Mouse (Mus musculus) central nervous system, embryonic 14 days (tissue): ENCODE data around the gene Gm26727. TPM values are rescaled to one million over a fixed set of nuclear protein-coding genes. Genes with fewer than 3 reads are reported as not detected.

ENCODE experiments used
- polyA plus RNA-seq: library from polyadenylated mRNA; depleted of rRNA; stranded (reverse); fragments of >200 nt; gene quantifications from 2 replicates; pipeline ENCODE4 v1.2.3, GENCODE M21; 2012; rRNA removed

The Gm26727 gene
- polyA plus RNA-seq = not detected in 2 replicates

DNA sequence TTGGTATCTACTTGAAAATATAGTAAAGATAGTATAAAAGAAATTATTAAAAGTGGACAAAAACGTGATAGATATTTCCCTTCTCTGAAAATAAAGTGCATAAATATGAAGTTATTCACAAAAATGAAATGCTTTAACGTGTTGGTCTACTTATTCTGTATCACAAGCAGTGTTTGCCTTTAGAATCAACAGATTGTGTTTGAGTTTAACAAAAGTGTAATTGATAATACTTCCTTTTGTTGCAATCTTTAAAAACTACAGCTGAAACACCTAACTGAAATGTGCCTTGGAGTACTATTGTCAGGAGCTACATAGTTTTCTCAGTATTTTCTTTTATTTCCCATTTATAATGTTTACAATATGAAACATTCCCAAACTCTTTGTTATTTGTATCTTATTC is at the start of gene Gm26727:
TSS of gene Gm26727 (minus strand) at position 101 of the 400 bp plus-strand sequence.

DNA sequence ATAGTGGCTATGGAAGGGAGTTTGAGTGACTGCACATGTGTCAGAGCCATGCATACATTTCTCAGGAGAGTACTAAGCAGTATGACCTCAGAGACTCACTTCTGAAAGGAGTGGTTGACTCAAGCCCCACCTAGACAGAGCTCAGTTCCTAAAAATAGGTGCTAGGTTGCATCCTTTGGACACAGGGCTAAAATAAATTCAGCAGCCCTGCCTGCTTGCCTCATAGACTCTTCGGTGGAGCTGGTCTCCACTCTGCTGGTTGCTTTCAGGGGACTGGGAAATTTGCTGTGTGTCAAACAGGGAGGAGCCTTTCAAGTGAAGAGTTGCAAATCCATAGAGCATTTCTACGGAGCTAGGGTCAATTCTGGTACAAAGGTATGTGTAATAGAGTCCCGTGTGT is 12.8 kb upstream of the Gm26727 start, which contains the start of gene Xirp2:
TSS of gene Xirp2 (plus strand) at position 223 of the 400 bp plus-strand sequence.

DNA sequence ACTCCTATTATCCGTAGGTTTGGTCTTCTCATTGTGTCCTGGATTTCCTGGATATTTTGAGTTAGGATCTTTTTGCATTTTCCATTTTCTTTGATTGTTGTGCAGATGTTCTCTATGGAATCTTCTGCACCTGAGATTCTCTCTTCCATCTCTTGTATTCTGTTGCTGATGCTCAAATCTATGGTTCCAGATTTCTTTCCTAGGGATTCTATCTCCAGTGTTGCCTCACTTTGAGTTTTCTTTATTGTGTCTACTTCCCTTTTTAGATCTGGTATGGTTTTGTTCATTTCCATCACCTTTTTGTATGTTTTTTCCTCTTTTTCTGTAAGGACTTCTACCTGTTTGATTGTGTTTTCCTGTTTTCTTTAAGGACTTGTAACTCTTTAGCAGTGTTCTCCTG is 19.6 kb downstream of the Gm26727 start, which contains the start of gene Gm21830:
TSS of gene Gm21830 (plus strand) at position 301 of the 400 bp plus-strand sequence.

Other genes starting within 250 kb of the Gm26727 start
- not detected in 2 replicates for gene Gm21830, start 19.5 kb downstream of the Gm26727 start, polyA plus RNA-seq
- 0.01 TPM in 1 of 2 replicates, not detected in the other for gene Xirp2, start 12.8 kb upstream of the Gm26727 start, polyA plus RNA-seq
- gene B3galt1, start 132.7 kb upstream of the Gm26727 start, polyA plus RNA-seq = 16.6 TPM in 2 replicates